Mouse (Mus musculus) heart, postnatal 4 days (tissue): ENCODE measurements around the gene Esrrg. TPM values are rescaled to one million over a fixed set of nuclear protein-coding genes. Genes with fewer than 3 reads are reported as not detected.

Source experiments
- DNase-seq: peaks from one replicate; pipeline ENCODE4 v3.0.0; 2021
- total RNA-seq, 2 experiments: library from RNA; stranded (reverse); gene quantifications; 2 replicates each; pipeline ENCODE4 v1.2.3; 2021

Esrrg gene
- total RNA-seq, 2 experiments from 2014 or later, result 37.9 to 50.1 TPM

- no peak for DNase-seq
Measured at GRCm38 (mm10) chr1:188000189-188000588, 391.6 kb downstream of the Esrrg start.

- no peak for DNase-seq
Measured at GRCm38 (mm10) chr1:188006820-188007491, 398.4 kb downstream of the Esrrg start.

DNA sequence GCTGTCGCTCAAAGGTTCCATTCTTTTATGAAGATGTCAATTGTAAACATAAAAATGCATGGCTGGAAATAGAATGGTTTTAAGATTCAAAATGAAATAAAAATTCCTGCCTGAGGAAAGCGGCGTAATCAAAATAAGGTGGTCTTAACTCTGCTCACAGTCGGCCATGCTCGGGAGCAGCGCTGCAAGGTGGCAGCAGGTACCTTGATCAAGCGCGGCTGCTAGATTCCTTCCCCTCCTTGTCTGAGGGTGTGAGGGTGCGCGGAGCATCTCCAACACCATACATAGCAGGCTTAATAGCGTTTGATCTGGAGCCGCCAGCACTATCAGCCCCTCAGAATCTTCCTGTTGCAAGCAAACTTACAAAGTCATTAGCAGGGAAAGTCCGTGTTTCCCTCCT is 399.9 kb downstream of the Esrrg start:
- DNase-seq, result no peak

DNA sequence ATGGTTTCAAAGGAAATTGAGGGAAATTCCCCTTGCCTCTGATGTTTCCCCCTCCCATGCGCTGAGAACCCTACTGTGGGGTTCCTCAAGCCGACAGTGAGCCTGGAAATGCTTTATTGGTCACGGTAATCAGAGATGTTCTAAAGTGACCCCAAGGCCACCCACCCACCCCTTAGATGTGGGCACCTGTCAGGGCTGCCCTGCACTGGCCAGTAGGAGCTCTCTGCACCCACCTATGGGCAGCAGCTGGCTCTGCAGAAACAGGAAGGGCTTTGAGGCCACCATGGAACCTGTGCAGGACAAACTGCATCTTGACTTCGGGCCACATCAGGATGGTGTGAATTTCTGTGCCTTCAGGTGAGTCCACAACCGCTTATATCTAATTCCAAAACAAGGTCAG is 401.3 kb downstream of the Esrrg start:
- no peak for DNase-seq

- peak; percentile 17 for DNase-seq
Measured at GRCm38 (mm10) chr1:188010860-188011259, 402.3 kb downstream of the Esrrg start.

GRCm38 (mm10) chr1:188014411-188014810 is 405.8 kb downstream of the Esrrg start:
- no peak for DNase-seq

DNA sequence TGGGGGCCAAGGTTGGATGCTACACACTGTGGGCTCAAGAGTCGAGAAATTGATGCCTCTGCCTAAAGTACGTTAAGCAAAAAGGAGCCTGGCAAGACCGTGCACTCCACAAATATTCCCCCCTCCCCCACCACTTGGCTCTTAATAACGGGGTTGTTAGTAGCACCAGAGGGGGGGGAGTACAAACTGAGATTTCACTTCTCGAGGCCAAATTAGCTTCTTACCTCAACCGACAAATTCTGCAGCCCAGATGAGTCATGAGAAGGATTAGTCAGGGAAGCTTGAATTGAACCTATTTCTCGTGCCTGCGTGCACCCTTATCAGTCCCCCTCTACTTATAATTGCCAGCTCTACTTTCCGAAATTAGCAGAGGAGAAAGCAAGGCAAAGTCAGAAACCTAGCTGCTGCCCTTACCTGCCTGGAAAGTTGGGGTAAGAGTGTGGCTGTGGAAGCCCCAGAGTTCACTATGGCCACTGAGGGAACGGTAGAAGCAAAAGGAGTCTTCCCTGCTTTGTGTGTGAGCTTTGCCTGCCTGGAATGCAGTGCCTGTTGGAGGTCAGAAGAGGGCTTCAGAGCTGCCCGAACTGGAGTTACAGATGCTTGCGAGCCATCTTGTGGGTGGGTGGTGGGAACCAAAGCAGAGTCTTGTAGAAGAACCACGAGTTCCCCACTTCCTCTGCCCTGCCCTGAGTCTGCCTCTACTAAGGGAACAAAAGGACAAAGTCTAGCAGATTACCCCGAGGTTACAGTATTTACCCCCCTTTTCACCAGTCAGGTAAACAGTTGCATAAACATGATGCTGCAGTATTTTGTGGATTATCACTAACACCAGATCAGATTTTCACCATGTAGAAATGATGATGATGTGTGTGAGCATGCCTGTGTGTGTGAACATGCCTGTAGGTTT is 409.6 kb downstream of the Esrrg start:
- DNase-seq, result peak; percentile 39

DNA sequence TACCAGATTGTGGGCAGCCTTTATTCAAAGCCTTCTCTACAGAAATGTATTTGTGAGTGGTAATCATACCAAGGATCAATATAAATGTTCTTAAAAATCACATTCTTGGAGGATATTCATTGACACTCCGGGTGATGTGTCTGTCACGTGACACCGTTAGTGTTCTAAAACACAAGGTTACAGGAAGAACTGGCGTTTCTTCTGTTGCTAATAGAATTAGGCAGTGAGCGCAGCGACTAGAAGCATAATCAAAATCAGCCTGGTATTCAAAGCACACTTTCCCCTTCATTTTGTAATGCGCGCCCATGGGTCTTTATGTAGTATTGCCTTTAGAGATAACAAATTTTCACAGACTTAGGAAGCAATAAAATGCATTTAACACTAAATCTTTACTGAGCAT is 420.6 kb downstream of the Esrrg start:
- no peak for DNase-seq

DNA sequence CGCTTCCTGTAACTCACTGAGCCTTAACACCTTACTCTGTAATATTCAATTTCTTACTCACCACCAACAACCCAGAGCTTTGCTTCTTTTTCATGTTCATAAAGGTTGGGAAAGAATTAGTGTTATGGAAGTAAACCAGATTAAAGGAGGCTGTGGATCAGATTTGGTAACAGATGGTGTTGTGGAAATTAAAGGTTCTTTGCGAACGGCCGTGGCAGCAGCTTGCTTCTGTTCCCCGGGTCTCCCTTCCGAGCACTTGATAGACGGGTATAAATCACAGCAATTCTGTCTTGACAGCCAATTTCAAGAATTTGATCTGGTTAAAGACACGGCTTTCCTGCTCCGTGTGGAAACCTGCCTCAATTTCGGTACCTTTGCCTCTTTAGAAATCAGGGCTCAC is 421.5 kb downstream of the Esrrg start:
- DNase-seq, result no peak

DNA sequence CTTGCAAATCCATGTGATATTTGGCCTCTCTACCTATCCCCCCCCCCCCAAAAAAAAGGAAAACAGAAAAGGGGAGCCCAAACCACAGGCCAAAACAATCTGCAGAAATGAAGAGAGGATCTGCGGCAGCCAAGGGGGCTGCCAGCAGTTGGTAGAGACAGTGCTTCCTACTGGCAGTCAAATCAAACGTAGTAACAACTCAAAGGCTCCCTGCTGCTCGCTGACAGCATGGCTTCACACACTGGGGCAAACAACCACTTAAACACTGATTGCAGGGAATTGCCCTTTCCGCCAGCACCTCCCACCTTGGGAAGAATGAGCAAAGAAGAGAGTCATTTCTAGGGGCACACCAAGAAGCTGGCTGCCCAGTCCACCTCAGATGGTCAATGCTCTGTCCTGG is 422.7 kb downstream of the Esrrg start:
- DNase-seq, result no peak

DNA sequence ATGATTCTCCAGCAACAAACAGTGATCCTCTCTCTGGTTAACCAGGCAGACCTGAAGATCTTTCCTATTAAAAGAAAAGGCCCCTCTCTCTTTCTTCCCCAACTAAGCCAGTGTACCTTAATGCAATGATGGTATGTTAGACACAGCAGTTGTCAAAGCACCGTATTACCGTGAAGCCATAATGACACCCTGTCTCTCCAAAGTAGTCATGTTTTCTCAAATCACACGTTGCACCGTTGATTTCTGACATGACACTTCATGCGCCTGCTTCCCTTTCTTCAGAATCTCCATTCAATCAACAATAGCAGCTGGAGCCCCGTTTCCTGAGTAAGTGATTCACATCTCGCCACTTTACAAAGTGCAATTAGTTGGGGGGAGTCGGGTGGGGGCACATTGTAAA is 427.4 kb downstream of the Esrrg start:
- no peak for DNase-seq

- no peak for DNase-seq
Measured at GRCm38 (mm10) chr1:188046691-188047121, 438.1 kb downstream of the Esrrg start.

GRCm38 (mm10) chr1:188047148-188047547 is 438.6 kb downstream of the Esrrg start:
- DNase-seq, result no peak

DNA sequence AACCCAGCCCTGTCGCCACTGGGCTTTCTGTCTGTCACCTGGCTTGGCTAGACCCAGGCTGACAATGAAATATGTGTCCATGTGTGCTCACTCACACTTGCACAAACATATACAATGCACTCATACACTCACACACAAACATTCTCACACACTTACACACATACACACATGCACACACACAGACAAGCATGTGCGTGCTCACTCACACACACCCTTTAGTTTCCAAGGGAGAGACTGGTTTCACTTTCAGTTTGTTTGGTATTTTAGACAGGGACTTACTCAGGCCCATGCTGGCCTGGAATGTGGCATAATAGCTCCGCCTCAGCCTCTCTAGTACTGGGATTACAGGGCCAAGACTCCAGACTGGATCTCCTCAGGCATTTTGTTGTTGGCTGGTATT is 447.3 kb downstream of the Esrrg start:
- DNase-seq, result no peak

GRCm38 (mm10) chr1:188057892-188058291 is 449.3 kb downstream of the Esrrg start:
- DNase-seq, result peak; percentile 13

DNA sequence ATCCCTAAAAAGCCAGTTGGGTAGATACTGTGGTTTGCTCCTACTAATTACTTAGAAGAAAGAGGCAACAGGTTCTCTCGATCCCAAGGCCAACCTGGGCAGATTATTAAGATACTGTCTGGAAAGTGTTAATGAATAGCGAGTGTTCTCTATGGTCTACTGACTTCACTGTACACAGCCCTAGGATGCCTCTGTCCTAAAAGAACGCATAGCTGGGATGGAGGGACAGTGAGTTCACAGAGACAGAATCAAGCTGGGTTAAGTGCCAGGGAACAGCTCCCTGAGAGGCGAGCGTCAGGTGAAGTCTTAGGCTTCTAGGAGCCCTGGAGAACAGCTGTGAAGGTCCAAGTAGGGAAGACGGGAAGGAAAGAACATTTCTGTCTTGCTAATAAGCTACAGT is 450.4 kb downstream of the Esrrg start:
- DNase-seq, result no peak

DNA sequence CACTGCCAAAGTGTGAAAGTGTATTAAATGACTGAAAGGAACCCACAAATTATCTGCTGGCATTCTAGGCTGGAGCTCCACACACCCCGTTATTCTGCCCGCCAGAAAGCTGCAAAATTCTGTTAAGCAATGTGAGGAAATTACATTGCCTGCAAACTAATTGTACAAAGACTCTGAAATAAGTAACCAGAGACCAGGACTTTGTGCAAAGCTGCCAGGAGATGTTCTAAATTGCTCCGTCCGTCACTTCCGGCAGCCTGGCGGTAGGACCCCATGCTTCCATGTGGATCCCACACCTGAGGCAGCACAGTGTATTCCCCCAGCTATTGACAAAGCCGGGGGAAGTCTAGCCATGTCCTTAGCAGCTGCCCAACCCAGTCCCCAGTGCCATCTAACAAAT is 451.9 kb downstream of the Esrrg start:
- DNase-seq, result no peak

- no peak for DNase-seq
Measured at GRCm38 (mm10) chr1:188068833-188069232, 460.2 kb downstream of the Esrrg start.

DNA sequence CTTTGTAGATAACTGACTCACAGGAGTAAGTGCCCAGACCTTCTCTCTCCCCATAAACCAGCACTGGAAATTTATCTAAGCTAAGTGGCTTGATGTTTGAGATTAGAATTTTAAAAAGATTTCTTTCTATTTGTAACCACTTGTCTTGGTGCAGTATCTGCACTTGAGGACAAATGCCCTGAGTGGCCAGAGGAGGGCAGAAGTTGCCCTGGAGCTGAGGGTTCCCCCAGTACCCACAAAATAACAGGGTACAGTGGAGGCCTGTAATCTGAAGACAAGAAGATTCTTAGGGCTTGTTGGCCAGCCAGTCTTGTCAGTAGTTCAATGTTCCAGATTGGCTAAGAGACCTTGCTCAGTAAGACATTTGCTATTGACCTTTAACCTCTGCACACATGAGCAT is 461.3 kb downstream of the Esrrg start:
- no peak for DNase-seq

GRCm38 (mm10) chr1:188077561-188078195 is 469.1 kb downstream of the Esrrg start:
- DNase-seq, result no peak

- DNase-seq, result no peak
Measured at GRCm38 (mm10) chr1:188080261-188080875, 471.8 kb downstream of the Esrrg start.

GRCm38 (mm10) chr1:188082665-188083640 is 474.4 kb downstream of the Esrrg start:
- no peak for DNase-seq
